Mouse (Mus musculus) bone marrow, adult 2 months (tissue): Measurements from ENCODE around the gene Upk1a. TPM values are rescaled to one million over a fixed set of nuclear protein-coding genes. Genes with fewer than 3 reads are reported as not detected.

ENCODE experiments used
- H3K27ac ChIP-seq: fragments of 200-500 bp; 2 replicates; pipeline ENCODE4 v1.5.1; 2012; ENCODE audit warnings: low read depth, mild to moderate bottlenecking, control low read depth, inconsistent platforms, low read length; ENCODE audit not compliant: control insufficient read depth, poor library complexity, insufficient read depth
- H3K4me1 ChIP-seq: fragments of 200-500 bp; 2 replicates; pipeline ENCODE4 v1.6.1; 2011; ENCODE audit warnings: low read length; ENCODE audit not compliant: control insufficient read depth, insufficient read depth
- H3K4me3 ChIP-seq: fragments of 200-500 bp; replicated peaks from 2 replicates; pipeline ENCODE3; 2011; ENCODE audit warnings: mild to moderate bottlenecking, low read depth, low read length, control low read depth; ENCODE audit not compliant: control insufficient read depth
- CTCF ChIP-seq: fragments of 200-500 bp; IDR thresholded peaks from 2 replicates; pipeline ENCODE4 v1.5.1; 2011; ENCODE audit warnings: low read length, control low read depth; ENCODE audit not compliant: control insufficient read depth, insufficient read depth
- POLR2A ChIP-seq: fragments of 200-500 bp; IDR thresholded peaks from 2 replicates; pipeline ENCODE4 v1.6.1; 2011; ENCODE audit warnings: low read depth, mild to moderate bottlenecking, control low read depth, low read length, borderline replicate concordance; ENCODE audit not compliant: control insufficient read depth
- WGBS: fragments of 180-500 bp; shearing (Covaris S2); methylation state at CpG from one replicate; pipeline ENCODE4 v1.1.7; 2018; 5-methylcytosine and 5-hydroxymethylcytosine counted together
- polyA plus RNA-seq: library from polyadenylated mRNA; stranded (reverse); fragments of >200 nt; gene quantifications from 2 replicates; pipeline ENCODE4 v1.2.4, GENCODE M21; 2011; ENCODE audit warnings: low replicate concordance; ENCODE audit not compliant: missing spikeins, insufficient read depth, insufficient read length

The Upk1a gene
- polyA plus RNA-seq, 1 experiment = 1.4 TPM

- TF ChIP-seq POLR2A (no peak), CTCF (no peak)
- no peak overlapping the region for H3K27ac ChIP-seq
- 83% methylated on average over 5 of the region's 5 CpGs for WGBS
- no peak overlapping the region for H3K4me3 ChIP-seq
- peaks cover 3% of the 10 kb centered on the region; the same call in 1 of the 2 replicates for H3K4me1 ChIP-seq
Observed at GRCm38 (mm10) chr7:30596811-30597210, 15.8 kb downstream of the Upk1a start.

- TF ChIP-seq CTCF = no peak
- TF ChIP-seq POLR2A = no peak
- H3K27ac ChIP-seq = no peak overlapping the region
- 74% methylated on average over 5 of the region's 5 CpGs for WGBS
Observed at GRCm38 (mm10) chr7:30596093-30596492, 16.6 kb downstream of the Upk1a start.

GRCm38 (mm10) chr7:30594510-30595024 lies 18.1 kb downstream of the Upk1a start:
- Histone ChIP-seq H3K27ac (no peak overlapping the region), H3K4me1 (peaks cover 3% of the 10 kb centered on the region; the same call in 1 of the 2 replicates), H3K4me3 (no peak overlapping the region)
- TF ChIP-seq POLR2A = no peak
- no peak for TF ChIP-seq CTCF
- WGBS = 39% methylated on average over 4 of the region's 4 CpGs

More at GRCm38 (mm10) chr7:30596093-30596492, 16.6 kb downstream of the Upk1a start:
- H3K4me1 ChIP-seq = peaks cover 3% of the 10 kb centered on the region; the same call in 1 of the 2 replicates
- H3K4me3 ChIP-seq = no peak overlapping the region

DNA sequence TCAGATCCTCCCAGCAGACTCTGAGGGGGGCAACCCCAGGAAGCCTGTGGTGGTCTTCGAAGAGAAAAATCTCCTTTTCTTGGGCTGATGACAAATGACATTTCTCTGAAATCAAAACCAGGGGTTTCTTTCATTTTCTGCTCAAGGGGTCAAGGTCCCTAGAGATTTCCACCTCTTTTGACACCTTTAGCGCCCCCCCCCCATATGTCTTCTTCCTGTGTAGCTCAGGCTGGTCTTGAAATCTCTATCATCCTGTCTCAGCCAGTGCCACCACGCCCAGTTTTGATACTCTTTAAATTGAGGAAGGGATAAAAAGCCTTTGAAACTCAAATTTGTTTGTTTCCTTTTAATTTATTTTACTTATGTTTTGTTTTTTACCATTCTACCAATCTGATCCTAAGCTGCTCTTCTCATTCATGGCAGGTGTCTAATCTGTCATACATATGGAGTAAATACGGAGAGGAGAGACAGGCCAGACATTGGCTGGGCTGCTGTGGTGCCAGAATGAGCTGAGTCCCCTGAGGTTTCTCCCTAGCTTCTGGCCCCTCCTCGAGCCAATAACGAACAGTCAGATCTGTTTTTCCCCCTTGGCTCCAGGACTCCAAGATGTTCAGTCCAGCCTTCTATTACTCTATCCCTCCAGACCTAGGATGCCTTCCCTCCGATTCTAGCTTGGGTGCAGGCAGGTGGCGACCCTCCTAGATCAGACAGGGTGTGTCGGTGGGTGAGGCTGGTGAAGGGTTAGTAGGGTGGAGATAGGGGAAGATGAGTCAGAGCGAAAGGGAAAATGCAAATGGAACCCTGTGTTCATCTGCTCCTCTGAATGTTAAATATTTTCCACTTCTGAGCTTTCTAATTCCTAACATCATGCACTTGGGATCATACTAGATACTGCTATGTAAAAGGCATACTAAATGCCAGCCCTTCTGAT lies 18.8 kb downstream of the Upk1a start:
- WGBS = 64% methylated on average over 10 of the region's 10 CpGs
- peaks cover 3% of the 10 kb centered on the region; the same call in 1 of the 2 replicates for H3K4me1 ChIP-seq
- no peak overlapping the region for H3K27ac ChIP-seq
- no peak overlapping the region for H3K4me3 ChIP-seq
- no peak for TF ChIP-seq CTCF
- no peak for TF ChIP-seq POLR2A

- no peak for TF ChIP-seq CTCF
- no peak for TF ChIP-seq POLR2A
- whole genome bisulfite sequencing = 50% methylated on average over 5 of the region's 5 CpGs
- no peak overlapping the region for H3K4me3 ChIP-seq
- peaks cover 3% of the 10 kb centered on the region; the same call in 1 of the 2 replicates for H3K4me1 ChIP-seq
- H3K27ac ChIP-seq = no peak overlapping the region; the same call in 1 of the 2 replicates
Observed at GRCm38 (mm10) chr7:30592772-30593423, 19.7 kb downstream of the Upk1a start.

GRCm38 (mm10) chr7:30591605-30591951 lies 21.1 kb downstream of the Upk1a start:
- WGBS = 90% methylated on average over 4 of the region's 4 CpGs
- Histone ChIP-seq H3K4me3 (no peak overlapping the region), H3K27ac (no peak overlapping the region), H3K4me1 (peaks cover 3% of the 10 kb centered on the region; the same call in 1 of the 2 replicates)
- no peak for TF ChIP-seq CTCF
- no peak for TF ChIP-seq POLR2A

GRCm38 (mm10) chr7:30590927-30591604 lies 21.6 kb downstream of the Upk1a start:
- peaks cover 3% of the 10 kb centered on the region; the same call in 1 of the 2 replicates for H3K4me1 ChIP-seq
- no peak overlapping the region for H3K27ac ChIP-seq
- no peak overlapping the region for H3K4me3 ChIP-seq
- 92% methylated on average over 9 of the region's 9 CpGs for WGBS
- TF ChIP-seq CTCF (no peak), POLR2A (no peak)
